ENCODE assay signal across 10 mouse cellular contexts in genomic region chr12:110277259-110277964, GRCm38 (mm10). TPM values are rescaled to one million over a fixed set of nuclear protein-coding genes. Genes with fewer than 3 reads are reported as not detected.
A peak's percentile ranks its signal among the peaks of the same experiment; 100 is the strongest.
DNase-seq lines count a peak whose midpoint lies in the region; ATAC-seq lines count a peak whose summit lies in the region.
"Had no signal": no experiment of that assay in that cellular context is flagged by ENCODE, and none has a peak within 500 bp of the region (broad histone marks: within the 10 kb centered on the region; RNA-seq: fewer than 3 reads in every experiment).

No protein-coding gene starts in this region.

- peak overlapping the region; percentile 46 for H3K4me3 ChIP-seq in heart, embryonic 16.5 days (ENCODE audit: low read length)
- H3K4me3 ChIP-seq in embryonic facial prominence, embryonic 14.5 days (ENCODE audit: low read depth, low read length), result peak overlapping the region; percentile 52
- peak overlapping the region; percentile 49 for H3K4me3 ChIP-seq in kidney, embryonic 16.5 days (ENCODE audit: low read length)
- H3K4me3 ChIP-seq in neural tube, embryonic 11.5 days (ENCODE audit: low read depth, low read length), result peak overlapping the region; percentile 36

- ATAC-seq in heart, embryonic 16.5 days (replicated peaks; ENCODE audit: extremely low read depth, insufficient read depth, low FRiP score), result no peak
- no peak for ATAC-seq in embryonic facial prominence, embryonic 14.5 days (ENCODE audit: low read depth)
- no peak for ATAC-seq in kidney, embryonic 16.5 days (ENCODE audit: low FRiP score, low TSS enrichment)
- ATAC-seq in neural tube, embryonic 11.5 days (ENCODE audit: insufficient read depth, low FRiP score, low TSS enrichment), result no peak

- 4% methylated on average over 33 of the region's 33 CpGs for WGBS in heart, embryonic 16.5 days
- 2% methylated on average over 18 of the region's 33 CpGs for WGBS in embryonic facial prominence, embryonic 14.5 days
- 3% methylated on average over 33 of the region's 33 CpGs for WGBS in kidney, embryonic 16.5 days
- WGBS in neural tube, embryonic 11.5 days, result 2% methylated on average over 32 of the region's 33 CpGs

- no peak overlapping the region for H3K9ac ChIP-seq in heart, embryonic 16.5 days (ENCODE audit: low read length)
- peak overlapping the region; percentile 58 for H3K9ac ChIP-seq in embryonic facial prominence, embryonic 14.5 days (ENCODE audit: low read depth, low read length)
- H3K9ac ChIP-seq in kidney, embryonic 16.5 days (replicated peaks; ENCODE audit: low read length), result no peak overlapping the region
- no peak overlapping the region for H3K9ac ChIP-seq in neural tube, embryonic 11.5 days (ENCODE audit: low read length)

- H3K4me1 ChIP-seq in heart, embryonic 16.5 days (ENCODE audit: control insufficient read depth, insufficient read depth, low read length), result peaks cover 3% of the 10 kb centered on the region; the same call in 1 of the 2 replicates
- H3K4me1 ChIP-seq in embryonic facial prominence, embryonic 14.5 days (ENCODE audit: control insufficient read depth, insufficient read depth, low read length), result peaks cover 14% of the 10 kb centered on the region; the same call in 1 of the 2 replicates
- H3K4me1 ChIP-seq in kidney, embryonic 16.5 days (ENCODE audit: insufficient read depth, low read length), result peaks cover 20% of the 10 kb centered on the region; the same call in 1 of the 2 replicates
- H3K4me1 ChIP-seq in neural tube, embryonic 11.5 days (ENCODE audit: control insufficient read depth, insufficient read depth, low read length), result peaks cover 7% of the 10 kb centered on the region; the same call in 1 of the 2 replicates

- no peak overlapping the region for H3K27ac ChIP-seq in heart, embryonic 16.5 days (ENCODE audit: low read length)
- H3K27ac ChIP-seq in embryonic facial prominence, embryonic 14.5 days (replicated peaks; ENCODE audit: low read depth, low read length), result no peak overlapping the region
- no peak overlapping the region for H3K27ac ChIP-seq in kidney, embryonic 16.5 days (ENCODE audit: low read length)
- H3K27ac ChIP-seq in neural tube, embryonic 11.5 days (ENCODE audit: low read depth, low read length), result no peak overlapping the region

- no peak for DNase-seq in heart, postnatal 4 days
- no peak for DNase-seq in embryonic facial prominence, embryonic 14.5 days (ENCODE audit: low spot score)
- DNase-seq in neural tube, embryonic 11.5 days (ENCODE audit: low spot score), result no peak
- no peak for DNase-seq in right cerebral cortex, postnatal 14 days
- DNase-seq in cerebellum, postnatal 25 days, result no peak
- no peak for DNase-seq in cerebellum, postnatal 10 days
- DNase-seq: thymus, postnatal 25 days had no signal

- peak overlapping the region; percentile 59; the same call in 1 of the 2 replicates for H3K4me2 ChIP-seq in heart, embryonic 16.5 days (ENCODE audit: low read depth, low read length)
- H3K4me2 ChIP-seq in embryonic facial prominence, embryonic 14.5 days (ENCODE audit: low read depth, low read length), result peak overlapping the region; percentile 79
- peak overlapping the region; percentile 71 for H3K4me2 ChIP-seq in kidney, embryonic 16.5 days (replicated peaks; ENCODE audit: low read depth, low read length)
- peak overlapping the region; percentile 47 for H3K4me2 ChIP-seq in neural tube, embryonic 11.5 days (ENCODE audit: low read depth)

- no peaks in the 10 kb centered on the region for H3K36me3 ChIP-seq in heart, embryonic 16.5 days (ENCODE audit: control insufficient read depth, insufficient read depth)
- no peaks in the 10 kb centered on the region for H3K36me3 ChIP-seq in embryonic facial prominence, embryonic 14.5 days (ENCODE audit: control insufficient read depth, insufficient read depth, low read length)
- no peaks in the 10 kb centered on the region for H3K36me3 ChIP-seq in kidney, embryonic 16.5 days (ENCODE audit: insufficient read depth, low read length)
- H3K36me3 ChIP-seq in neural tube, embryonic 11.5 days (ENCODE audit: control insufficient read depth, insufficient read depth, low read length), result no peaks in the 10 kb centered on the region
- H3K36me3 ChIP-seq: G1E had no signal

- no peaks in the 10 kb centered on the region for H3K9me3 ChIP-seq in heart, embryonic 16.5 days (replicated peaks; ENCODE audit: control insufficient read depth, low read length)
- H3K9me3 ChIP-seq in embryonic facial prominence, embryonic 14.5 days (ENCODE audit: control insufficient read depth, low read length), result no peaks in the 10 kb centered on the region
- no peaks in the 10 kb centered on the region for H3K9me3 ChIP-seq in kidney, embryonic 16.5 days (ENCODE audit: low read length)
- no peaks in the 10 kb centered on the region for H3K9me3 ChIP-seq in neural tube, embryonic 11.5 days (ENCODE audit: control insufficient read depth, low read length)

- H3K27me3 ChIP-seq in heart, embryonic 16.5 days (ENCODE audit: control insufficient read depth, insufficient read depth, low read length), result peaks cover 89% of the 10 kb centered on the region
- H3K27me3 ChIP-seq in embryonic facial prominence, embryonic 14.5 days (replicated peaks; ENCODE audit: control insufficient read depth, insufficient read depth, low read length), result peaks cover 79% of the 10 kb centered on the region
- H3K27me3 ChIP-seq in kidney, embryonic 16.5 days (ENCODE audit: insufficient read depth, low read length), result peaks cover 82% of the 10 kb centered on the region
- peaks cover 73% of the 10 kb centered on the region for H3K27me3 ChIP-seq in neural tube, embryonic 11.5 days (ENCODE audit: control insufficient read depth, insufficient read depth, low read length)

RNA-seq across cellular contexts. Expression of gene Dio3, which starts 1.5 kb away (rescaled TPM):
- polyA plus RNA-seq in heart, embryonic 16.5 days (2015; fragmentation: Nextera tagmentation; extraction: Ambion mirVana), result 0.07 and 0.09 TPM in 2 replicates
- not detected for total RNA-seq in heart, postnatal 4 days (2021)
- 1.4 and 2.4 TPM in 2 replicates for polyA plus RNA-seq in embryonic facial prominence, embryonic 14.5 days (2014; fragmentation: Nextera tagmentation; extraction: Ambion mirVana)
- polyA plus RNA-seq in kidney, embryonic 16.5 days (2015; fragmentation: Nextera tagmentation; extraction: Ambion mirVana), result 0.14 and 0.32 TPM in 2 replicates
- 0.16 and 0.36 TPM in 2 replicates for polyA plus RNA-seq in neural tube, embryonic 11.5 days (2014; fragmentation: Nextera tagmentation; extraction: Ambion mirVana)
- polyA plus RNA-seq: G1E had no signal
